Mouse (Mus musculus) lung, embryonic 15.5 days (tissue): ENCODE data around the gene Nav2. TPM values are rescaled to one million over a fixed set of nuclear protein-coding genes. Genes with fewer than 3 reads are reported as not detected.

Experiments used
- ATAC-seq: fragments of 200-750 bp; cut with Nextera tagmentation; 2 replicates; pipeline ENCODE4 v1.8.0; 2017; ENCODE audit warnings: moderate number of reproducible peaks, borderline replicate concordance; ENCODE audit not compliant: low FRiP score, low TSS enrichment; ENCODE audit errors: extremely low read depth
- H3K27ac ChIP-seq: fragments of 300-500 bp; sonication (generic); 2 replicates; pipeline ENCODE4 v1.5.1; 2015; ENCODE audit warnings: moderate library complexity, mild to moderate bottlenecking, inconsistent platforms
- H3K27me3 ChIP-seq: fragments of 300-500 bp; sonication (generic); 2 replicates; pipeline ENCODE4 v1.6.1; 2015; ENCODE audit warnings: inconsistent platforms
- H3K36me3 ChIP-seq: fragments of 300-500 bp; sonication (generic); 2 replicates; pipeline ENCODE4 v1.6.1; 2015; ENCODE audit warnings: inconsistent platforms
- H3K4me1 ChIP-seq: fragments of 300-500 bp; sonication (generic); 2 replicates; pipeline ENCODE4 v1.6.1; 2015; ENCODE audit warnings: inconsistent platforms
- H3K4me2 ChIP-seq: fragments of 300-500 bp; sonication (generic); 2 replicates; pipeline ENCODE4 v1.6.1; 2015; ENCODE audit warnings: inconsistent platforms, mild to moderate bottlenecking, moderate library complexity
- H3K4me3 ChIP-seq: fragments of 300-500 bp; sonication (generic); 2 replicates; pipeline ENCODE4 v1.5.1; 2015; ENCODE audit warnings: mild to moderate bottlenecking, inconsistent platforms
- H3K9ac ChIP-seq: fragments of 300-500 bp; sonication (generic); 2 replicates; pipeline ENCODE4 v1.6.1; 2015; ENCODE audit warnings: inconsistent platforms
- H3K9me3 ChIP-seq: fragments of 300-500 bp; sonication (generic); 2 replicates; pipeline ENCODE4 v1.6.1; 2016; ENCODE audit warnings: inconsistent platforms
- WGBS: fragments of 180-500 bp; shearing (Covaris S2); methylation state at CpG from one replicate; pipeline ENCODE4 v1.1.7; 2015; 5-methylcytosine and 5-hydroxymethylcytosine counted together
- polyA plus RNA-seq: library from polyadenylated mRNA; unstranded; fragments of >200 nt; fragmentation: Nextera tagmentation; extraction: Ambion mirVana; gene quantifications from 2 replicates; pipeline ENCODE4 v1.2.1, GENCODE M21; 2015

Nav2 gene
- polyA plus RNA-seq, 1 experiment from 2014 or later, result 27.6 TPM

DNA sequence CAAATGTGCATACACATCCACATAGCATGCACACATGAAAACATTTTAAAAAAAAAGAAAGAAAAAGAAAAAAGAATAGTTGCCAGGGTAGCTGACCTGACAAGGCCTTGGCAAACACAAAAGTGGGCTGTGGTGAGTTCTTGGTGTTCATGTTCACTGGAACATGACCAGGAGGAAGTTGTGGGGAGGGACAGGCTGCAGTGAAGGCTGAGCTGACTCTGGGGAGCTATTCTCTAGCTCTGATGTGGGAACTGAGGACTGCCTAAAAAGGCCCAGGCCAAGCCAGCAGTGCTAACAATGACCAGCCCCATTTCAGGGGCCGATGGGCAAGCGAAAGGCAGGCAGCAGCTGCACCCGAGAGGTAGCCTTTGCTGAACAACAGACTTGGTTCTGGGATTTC is 388.6 kb downstream of the Nav2 start:
- ATAC-seq, result no peak
- 80% methylated on average over 3 of the region's 3 CpGs for WGBS
- Histone ChIP-seq H3K9me3 (no peaks in the 10 kb centered on the region), H3K9ac (no peak overlapping the region), H3K4me3 (no peak overlapping the region), H3K4me1 (peaks cover 37% of the 10 kb centered on the region), H3K36me3 (no peaks in the 10 kb centered on the region), H3K4me2 (no peak overlapping the region), H3K27ac (no peak overlapping the region), H3K27me3 (no peaks in the 10 kb centered on the region)

DNA sequence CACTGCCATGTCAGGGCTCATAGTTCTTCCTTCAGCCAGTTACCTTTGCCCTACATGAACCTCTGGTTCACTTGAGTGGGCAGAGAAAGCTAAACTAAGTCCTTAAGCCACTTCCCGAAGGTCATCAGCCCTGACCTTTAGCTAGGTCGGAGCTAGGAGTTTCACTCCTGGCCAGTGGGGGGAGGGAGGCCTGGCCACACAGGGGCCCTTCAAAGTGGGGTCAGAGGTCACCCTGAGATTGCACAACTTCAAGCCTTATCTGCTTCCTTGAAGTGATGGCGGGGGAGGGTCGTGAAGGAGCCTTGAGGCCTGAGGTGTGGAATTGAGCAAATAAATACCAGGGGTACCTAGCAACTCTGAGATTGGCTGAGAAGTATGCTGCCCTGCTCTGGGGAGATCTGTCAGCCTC is 389.9 kb downstream of the Nav2 start:
- H3K27ac ChIP-seq, result peak overlapping the region; percentile 17; the same call in 1 of the 2 replicates
- ATAC-seq, result peak; percentile 21; the same call in 1 of the 2 replicates

DNA sequence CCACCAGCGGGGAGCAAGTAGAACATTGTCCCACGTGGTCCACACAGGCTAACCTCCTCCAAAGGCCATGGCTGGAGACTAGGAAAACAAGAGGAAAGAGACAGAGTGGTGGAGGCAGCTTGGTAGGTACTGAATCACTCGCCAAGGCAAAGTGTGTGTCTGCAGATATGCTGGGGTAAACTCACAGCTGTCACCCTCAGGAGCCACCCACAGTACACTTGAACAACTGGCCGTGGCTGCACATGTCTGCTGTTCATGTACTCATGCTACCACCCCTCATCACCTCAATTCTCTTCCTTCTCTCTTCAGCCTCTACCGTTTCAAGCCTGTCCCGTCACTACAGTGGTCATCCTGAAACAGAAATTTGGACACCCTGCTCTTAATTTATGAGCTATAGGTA is 393.0 kb downstream of the Nav2 start:
- H3K36me3 ChIP-seq, result no peaks in the 10 kb centered on the region
- 51% methylated on average over 6 of the region's 6 CpGs for WGBS
- no peak overlapping the region for H3K4me3 ChIP-seq

More for the DNA sequence above, 389.9 kb downstream of the Nav2 start:
- H3K27me3 ChIP-seq, result no peaks in the 10 kb centered on the region
- no peak overlapping the region for H3K4me3 ChIP-seq
- H3K36me3 ChIP-seq, result no peaks in the 10 kb centered on the region
- WGBS, result 27% methylated on average over 4 of the region's 4 CpGs
- no peak overlapping the region for H3K9ac ChIP-seq
- H3K9me3 ChIP-seq, result no peaks in the 10 kb centered on the region
- peaks cover 39% of the 10 kb centered on the region for H3K4me1 ChIP-seq
- no peak overlapping the region for H3K4me2 ChIP-seq

DNA sequence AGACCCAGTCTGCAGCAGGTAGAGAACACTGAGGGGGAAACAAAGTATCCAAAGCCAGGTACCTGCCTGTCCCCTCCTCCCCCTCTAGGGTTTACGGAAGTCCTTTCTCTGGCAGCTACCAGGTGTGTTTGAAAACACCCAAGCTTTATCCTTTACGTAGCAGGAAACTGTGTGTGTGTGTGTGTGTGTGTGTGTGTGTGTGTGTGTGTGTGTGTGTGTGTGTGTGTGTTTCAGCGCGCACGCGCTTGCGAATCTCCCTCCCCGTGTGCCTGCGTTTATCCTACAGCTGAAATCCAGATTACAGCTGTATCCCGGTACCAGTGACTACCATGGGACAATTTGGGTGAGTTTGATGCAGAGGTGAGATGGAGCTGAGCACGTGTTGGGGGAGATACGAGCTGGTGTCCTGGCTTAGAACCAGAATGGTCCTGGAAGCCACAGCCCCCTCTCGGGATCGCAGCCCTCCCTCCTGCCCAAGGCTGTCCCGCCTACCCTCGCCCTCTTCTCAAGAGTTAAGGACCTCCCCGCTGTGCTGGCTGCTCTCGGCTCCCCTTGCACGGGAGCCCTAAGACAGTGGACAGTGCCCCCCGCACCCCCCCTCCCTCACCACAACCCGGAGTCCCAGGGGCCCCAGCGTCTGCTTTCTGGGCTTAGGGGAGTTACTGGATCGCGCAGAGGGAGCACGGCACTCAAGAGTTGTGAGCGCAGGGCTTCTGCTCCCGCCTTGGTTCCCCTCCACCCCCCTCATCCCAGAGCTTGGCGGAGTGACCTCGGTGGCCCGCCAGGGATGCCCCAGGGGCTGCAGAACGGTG is 395.3 kb downstream of the Nav2 start:
- no peaks in the 10 kb centered on the region for H3K9me3 ChIP-seq
- H3K4me1 ChIP-seq, result peaks cover 36% of the 10 kb centered on the region
- peak overlapping the region; percentile 42 for H3K4me3 ChIP-seq
- peak overlapping the region; percentile 88 for H3K4me2 ChIP-seq
- peak overlapping the region; percentile 33; the same call in 1 of the 2 replicates for H3K9ac ChIP-seq
- no peaks in the 10 kb centered on the region for H3K36me3 ChIP-seq
- ATAC-seq, result peak; percentile 69
- H3K27me3 ChIP-seq, result no peaks in the 10 kb centered on the region
- peak overlapping the region; percentile 24; the same call in 1 of the 2 replicates for H3K27ac ChIP-seq
- WGBS, result 1% methylated on average over 29 of the region's 31 CpGs

More for the DNA sequence above, 393.0 kb downstream of the Nav2 start:
- Histone ChIP-seq H3K4me2 (no peak overlapping the region), H3K9ac (no peak overlapping the region), H3K27ac (no peak overlapping the region), H3K4me1 (peaks cover 52% of the 10 kb centered on the region), H3K9me3 (no peaks in the 10 kb centered on the region), H3K27me3 (no peaks in the 10 kb centered on the region)
- ATAC-seq, result no peak

DNA sequence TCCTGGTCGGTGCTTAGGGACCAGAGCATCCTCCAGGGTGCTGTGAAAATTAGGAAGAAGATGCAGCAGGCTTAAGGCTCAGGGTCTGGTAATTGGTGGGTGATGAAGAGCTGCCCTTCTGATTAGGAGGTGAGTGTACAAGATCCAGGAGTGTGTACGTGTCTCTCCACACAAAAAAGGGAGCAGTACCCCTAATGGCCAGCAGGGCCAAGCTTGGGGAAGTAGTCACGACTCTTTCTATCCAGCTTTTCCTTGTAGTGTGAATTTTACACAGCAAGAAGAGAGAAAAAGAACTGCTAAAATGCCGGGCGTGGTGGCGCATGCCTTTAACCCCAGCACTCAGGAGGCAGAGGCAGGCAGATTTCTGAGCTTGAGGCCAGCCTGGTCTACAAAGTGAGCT is 399.2 kb downstream of the Nav2 start:
- ATAC-seq, result no peak
- H3K27ac ChIP-seq, result no peak overlapping the region
- no peaks in the 10 kb centered on the region for H3K36me3 ChIP-seq
- H3K9ac ChIP-seq, result no peak overlapping the region
- 78% methylated on average over 6 of the region's 6 CpGs for WGBS
- peaks cover 13% of the 10 kb centered on the region for H3K4me1 ChIP-seq
- no peaks in the 10 kb centered on the region for H3K27me3 ChIP-seq
- H3K4me2 ChIP-seq, result no peak overlapping the region
- no peak overlapping the region for H3K4me3 ChIP-seq
- no peaks in the 10 kb centered on the region for H3K9me3 ChIP-seq

DNA sequence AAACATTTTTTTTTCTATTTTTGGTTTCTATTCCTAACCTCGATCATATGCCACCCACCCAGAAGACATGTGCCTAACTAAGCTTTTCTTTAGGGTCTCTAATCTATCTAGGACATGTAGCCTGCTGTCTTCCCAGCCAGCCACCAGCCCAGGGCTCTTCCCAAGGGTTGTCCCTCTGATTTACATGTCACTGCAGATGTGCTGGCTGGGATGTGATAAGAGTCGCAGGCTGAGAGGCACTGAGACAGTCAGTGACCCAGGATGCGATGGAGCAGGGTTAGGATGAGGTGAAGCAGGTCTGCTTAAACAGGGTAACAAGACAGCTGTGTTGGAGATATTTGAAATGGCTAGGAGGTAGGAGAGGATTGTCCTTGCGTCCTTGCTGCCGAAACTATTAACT is 401.2 kb downstream of the Nav2 start:
- 62% methylated on average over 5 of the region's 5 CpGs for WGBS
- no peak overlapping the region for H3K9ac ChIP-seq
- no peaks in the 10 kb centered on the region for H3K9me3 ChIP-seq
- H3K4me3 ChIP-seq, result no peak overlapping the region
- no peak overlapping the region for H3K4me2 ChIP-seq
- H3K4me1 ChIP-seq, result peaks cover 13% of the 10 kb centered on the region; the same call in 1 of the 2 replicates
- no peak overlapping the region for H3K27ac ChIP-seq
- H3K36me3 ChIP-seq, result no peaks in the 10 kb centered on the region
- no peak for ATAC-seq
- H3K27me3 ChIP-seq, result no peaks in the 10 kb centered on the region

DNA sequence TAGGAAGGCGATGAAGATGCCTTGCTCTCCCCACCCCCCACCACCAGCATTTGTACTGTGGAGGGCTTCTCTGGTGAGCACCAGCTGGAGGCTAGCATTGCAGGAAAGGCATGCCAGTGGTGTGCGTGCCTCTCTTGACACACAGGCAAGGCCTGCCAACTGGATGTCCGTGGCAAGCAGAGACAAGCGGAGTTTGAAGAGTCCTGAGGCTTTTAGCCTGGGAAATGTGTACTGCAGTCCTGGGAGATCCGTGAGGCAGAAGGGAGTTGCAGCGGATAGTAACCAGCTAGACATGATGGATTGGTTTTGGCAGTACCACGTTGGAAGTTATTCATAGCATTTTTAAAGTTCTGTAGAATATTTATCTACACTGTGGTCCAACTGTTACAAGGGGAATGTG is 405.4 kb downstream of the Nav2 start:
- Histone ChIP-seq H3K27ac (no peak overlapping the region), H3K4me3 (no peak overlapping the region), H3K4me2 (no peak overlapping the region), H3K27me3 (no peaks in the 10 kb centered on the region), H3K4me1 (peaks cover 22% of the 10 kb centered on the region; the same call in 1 of the 2 replicates), H3K9ac (no peak overlapping the region), H3K36me3 (no peaks in the 10 kb centered on the region), H3K9me3 (no peaks in the 10 kb centered on the region)
- no peak for ATAC-seq
- WGBS, result 33% methylated on average over 7 of the region's 7 CpGs

DNA sequence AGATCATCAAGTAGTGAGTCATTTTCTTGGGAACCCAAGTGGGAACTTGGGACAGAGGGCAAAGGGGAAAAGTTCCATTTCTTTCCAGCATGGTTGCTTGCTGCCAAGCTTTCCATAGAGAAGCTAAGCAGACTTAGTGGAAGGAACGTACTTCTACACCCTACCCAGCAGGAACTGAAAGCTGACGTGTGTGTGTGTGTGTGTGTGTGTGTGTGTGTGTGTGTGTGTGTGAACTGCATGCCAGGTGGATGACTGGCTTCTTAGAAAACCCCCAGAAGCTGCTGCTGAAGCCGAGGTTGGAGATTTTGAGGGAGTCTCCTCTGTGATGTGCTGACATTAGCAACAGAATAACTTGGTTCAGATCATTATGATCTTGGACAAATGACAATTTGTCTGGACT is 406.5 kb downstream of the Nav2 start:
- no peak for ATAC-seq
- Histone ChIP-seq H3K9me3 (no peaks in the 10 kb centered on the region), H3K4me1 (peaks cover 25% of the 10 kb centered on the region; the same call in 1 of the 2 replicates), H3K9ac (no peak overlapping the region), H3K4me3 (no peak overlapping the region), H3K27ac (no peak overlapping the region), H3K27me3 (no peaks in the 10 kb centered on the region), H3K4me2 (no peak overlapping the region), H3K36me3 (no peaks in the 10 kb centered on the region)
- WGBS, result 63% methylated on average over 3 of the region's 3 CpGs

DNA sequence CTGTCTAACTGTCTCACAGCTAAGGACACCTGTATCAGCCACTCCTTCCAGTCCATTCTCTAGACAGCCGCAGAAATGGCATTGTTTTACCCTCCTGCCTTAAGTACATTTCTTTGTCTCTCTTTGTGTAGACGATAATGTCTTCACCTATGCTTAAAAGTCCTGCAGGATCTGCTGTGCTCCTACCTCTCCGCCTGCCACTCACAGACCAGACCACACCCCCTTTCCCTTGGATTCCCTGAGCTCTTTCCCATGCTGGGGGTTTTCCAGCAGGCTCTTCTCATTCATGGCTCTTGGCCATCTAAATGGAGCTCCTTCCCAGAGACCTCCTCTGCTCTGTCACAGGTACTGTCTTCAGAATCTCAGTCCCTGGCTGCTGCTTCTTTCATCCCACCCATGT is 408.1 kb downstream of the Nav2 start:
- WGBS, result 61% methylated on average over 3 of the region's 3 CpGs
- no peak overlapping the region for H3K4me3 ChIP-seq
- H3K36me3 ChIP-seq, result no peaks in the 10 kb centered on the region
- H3K27me3 ChIP-seq, result no peaks in the 10 kb centered on the region
- H3K9me3 ChIP-seq, result no peaks in the 10 kb centered on the region
- no peak overlapping the region for H3K9ac ChIP-seq
- no peak for ATAC-seq
- H3K4me1 ChIP-seq, result peaks cover 37% of the 10 kb centered on the region
- H3K27ac ChIP-seq, result no peak overlapping the region
- no peak overlapping the region for H3K4me2 ChIP-seq

DNA sequence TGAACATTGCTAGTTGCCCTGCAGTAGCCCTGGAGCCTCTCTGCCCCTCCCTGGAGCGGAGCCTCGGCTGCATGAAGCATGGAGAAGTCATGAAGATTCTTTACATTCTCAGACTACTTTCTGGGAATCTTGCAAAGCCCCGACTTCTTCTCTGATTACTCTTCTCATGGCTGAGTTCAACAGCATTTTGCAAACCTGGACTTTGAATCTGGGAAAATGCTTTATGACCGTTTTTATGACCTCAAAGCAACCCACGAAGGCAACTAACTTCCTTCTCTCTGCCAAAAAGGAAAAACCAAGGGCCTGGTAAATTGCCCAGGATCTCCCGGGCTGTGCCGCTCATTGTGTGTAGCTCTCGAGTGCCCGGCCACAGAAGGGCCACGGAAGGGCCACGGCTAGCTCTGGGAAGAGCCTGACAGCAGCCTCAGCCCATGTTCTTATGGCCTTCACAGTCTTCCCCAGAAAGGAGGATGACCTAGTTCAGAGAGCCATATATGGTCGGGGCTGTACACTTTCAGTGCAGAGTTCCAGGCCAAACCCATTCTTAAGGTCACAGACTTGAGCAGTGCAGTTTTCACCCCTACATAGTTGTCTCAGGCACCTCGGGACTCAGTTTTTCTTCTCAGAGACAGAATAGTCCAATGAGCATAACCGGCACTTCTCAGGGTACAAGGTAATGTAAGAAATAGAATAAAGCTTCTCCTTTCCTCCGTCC is 409.8 kb downstream of the Nav2 start:
- H3K4me1 ChIP-seq, result peaks cover 37% of the 10 kb centered on the region
- H3K4me2 ChIP-seq, result no peak overlapping the region
- H3K27me3 ChIP-seq, result no peaks in the 10 kb centered on the region
- H3K36me3 ChIP-seq, result no peaks in the 10 kb centered on the region
- no peaks in the 10 kb centered on the region for H3K9me3 ChIP-seq
- WGBS, result 69% methylated on average over 15 of the region's 15 CpGs
- H3K9ac ChIP-seq, result no peak overlapping the region
- ATAC-seq, result no peak
- H3K27ac ChIP-seq, result 0 out of 2 replicates have a peak overlapping the region, but pooled peaks have one; percentile 5
- H3K4me3 ChIP-seq, result no peak overlapping the region

DNA sequence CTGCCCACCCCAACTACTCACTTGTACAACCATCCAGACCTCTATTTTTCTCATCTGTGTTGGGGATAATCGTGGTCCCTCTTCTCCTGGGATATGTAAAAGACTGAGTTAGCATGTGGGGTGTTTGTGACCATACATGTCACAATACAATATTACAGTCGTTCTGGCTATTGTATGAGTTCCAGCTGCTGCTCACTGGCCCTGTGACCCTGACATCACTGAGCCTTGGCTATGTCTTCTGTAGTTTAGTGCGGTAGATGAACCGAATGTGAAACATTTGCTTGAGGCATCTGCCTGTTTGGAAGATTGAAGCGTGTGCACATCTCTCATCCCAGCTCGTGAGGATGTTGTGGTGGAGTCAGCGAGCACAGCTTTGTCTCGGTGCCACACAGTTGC is 410.4 kb downstream of the Nav2 start:
- H3K4me2 ChIP-seq, result no peak overlapping the region
- no peaks in the 10 kb centered on the region for H3K27me3 ChIP-seq
- H3K9me3 ChIP-seq, result no peaks in the 10 kb centered on the region
- no peak overlapping the region for H3K27ac ChIP-seq
- H3K4me1 ChIP-seq, result peaks cover 33% of the 10 kb centered on the region
- 65% methylated on average over 8 of the region's 8 CpGs for WGBS
- H3K9ac ChIP-seq, result no peak overlapping the region
- ATAC-seq, result no peak; the same call in 1 of the 2 replicates
- H3K36me3 ChIP-seq, result no peaks in the 10 kb centered on the region
- no peak overlapping the region for H3K4me3 ChIP-seq

DNA sequence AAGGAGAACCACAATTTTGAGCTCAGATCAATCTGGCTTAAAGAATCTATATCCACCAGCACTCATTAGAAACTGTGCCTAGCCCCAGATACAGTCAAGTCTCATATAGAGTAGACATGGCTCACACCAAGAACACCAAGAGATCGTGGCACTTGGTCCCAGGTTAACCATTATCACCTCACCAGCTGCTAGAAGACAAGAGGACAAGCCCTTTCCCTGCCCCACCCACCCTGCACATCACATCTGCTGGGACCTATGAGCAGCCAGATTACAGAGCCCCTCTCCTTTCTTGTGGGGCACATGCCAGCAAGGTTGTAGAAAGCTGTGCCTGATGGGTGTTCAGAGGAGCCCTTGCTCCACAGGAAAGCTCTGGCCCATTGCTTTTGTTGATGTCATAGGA is 411.5 kb downstream of the Nav2 start:
- Histone ChIP-seq H3K27me3 (no peaks in the 10 kb centered on the region), H3K4me3 (no peak overlapping the region), H3K27ac (no peak overlapping the region), H3K36me3 (no peaks in the 10 kb centered on the region), H3K4me2 (no peak overlapping the region), H3K9me3 (no peaks in the 10 kb centered on the region), H3K9ac (no peak overlapping the region), H3K4me1 (peaks cover 27% of the 10 kb centered on the region)
- WGBS, result 74% methylated on average over 1 of the region's 1 CpGs
- no peak for ATAC-seq
